Mouse (Mus musculus): ENCODE data around the gene Arl8b. TPM values are rescaled to one million over a fixed set of nuclear protein-coding genes. Genes with fewer than 3 reads are reported as not detected.

The Arl8b gene
- polyA plus RNA-seq, 1 experiment from 2014 or later = 65.8 TPM

DNA sequence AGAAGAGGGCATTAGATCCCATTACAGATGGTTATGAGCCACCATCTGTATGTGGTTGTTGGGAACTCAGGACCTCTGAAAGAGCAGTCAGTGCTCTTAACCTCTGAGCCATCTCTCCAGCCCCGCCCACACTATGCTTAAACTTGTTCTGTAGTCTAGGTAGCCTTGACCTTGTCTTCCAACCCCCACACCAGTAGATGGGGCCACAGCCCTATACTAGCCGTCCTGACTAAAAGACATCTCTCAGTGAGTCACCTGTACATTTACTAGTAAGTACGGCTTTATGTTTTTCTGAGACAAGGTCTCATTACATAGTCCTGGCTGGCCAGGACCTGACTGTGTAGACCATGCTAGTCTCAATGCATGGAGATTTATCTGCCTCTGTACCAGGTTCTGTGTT is 12.0 kb upstream of the Arl8b start:
- Histone ChIP-seq H3K36me3 (no peaks in the 10 kb centered on the region), H3K4me3 (no peak overlapping the region), H3K27ac (no peak overlapping the region), H3K4me1 (no peaks in the 10 kb centered on the region), H3K9me3 (no peaks in the 10 kb centered on the region), H3K27me3 (ENCODE audit: insufficient read depth, poor library complexity, severe bottlenecking) (no peaks in the 10 kb centered on the region)
- no peak for DNase-seq (ENCODE audit: low spot score)
- 79% methylated on average over 3 of the region's 3 CpGs for WGBS

DNA sequence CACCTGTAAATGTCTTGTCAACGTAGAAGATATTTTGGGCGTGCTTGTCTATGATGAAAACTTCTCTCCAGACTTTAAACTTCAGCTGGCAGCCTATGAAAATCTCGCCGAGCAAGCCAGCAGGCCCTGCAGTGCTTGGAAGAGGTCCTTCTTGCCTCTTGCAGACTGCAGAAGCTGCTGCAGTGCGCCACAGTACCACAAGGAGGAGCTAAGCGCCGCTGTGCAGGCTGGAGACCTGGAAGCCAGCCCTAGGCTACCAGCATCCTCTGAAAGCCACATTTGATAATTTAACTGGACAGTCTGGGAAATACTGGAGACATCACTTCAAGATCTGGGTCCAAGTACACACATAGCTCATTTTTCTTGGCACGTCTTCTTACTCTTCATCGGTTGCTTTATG is 10.0 kb upstream of the Arl8b start:
- H3K4me3 ChIP-seq = no peak overlapping the region
- no peak overlapping the region for H3K27ac ChIP-seq
- H3K36me3 ChIP-seq = no peaks in the 10 kb centered on the region
- 16% methylated on average over 9 of the region's 9 CpGs for WGBS
- no peaks in the 10 kb centered on the region for H3K9me3 ChIP-seq
- DNase-seq (ENCODE audit: low spot score) = peak; percentile 79
- H3K4me1 ChIP-seq = no peaks in the 10 kb centered on the region
- H3K27me3 ChIP-seq (ENCODE audit: insufficient read depth, poor library complexity, severe bottlenecking) = no peaks in the 10 kb centered on the region

DNA sequence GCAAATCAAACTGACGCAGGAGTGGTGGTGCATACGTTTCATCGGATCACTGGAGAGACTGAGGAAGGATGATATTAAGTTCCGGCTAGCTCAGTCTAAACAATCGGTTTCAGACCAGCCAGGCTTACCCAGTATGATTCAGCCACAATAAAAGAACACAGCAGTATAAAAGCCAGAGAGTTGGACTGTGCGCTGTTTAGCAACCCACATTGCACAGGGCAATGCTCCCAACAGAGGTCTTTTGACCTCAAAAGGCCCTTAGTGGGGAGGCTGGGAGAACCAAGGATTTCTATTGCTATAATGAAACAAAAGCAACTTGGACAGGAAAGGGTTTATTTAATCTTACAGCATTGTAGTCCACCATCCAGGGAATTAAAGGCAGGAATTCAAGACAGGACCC is 9.4 kb upstream of the Arl8b start:
- 86% methylated on average over 6 of the region's 6 CpGs for WGBS
- no peaks in the 10 kb centered on the region for H3K36me3 ChIP-seq

DNA sequence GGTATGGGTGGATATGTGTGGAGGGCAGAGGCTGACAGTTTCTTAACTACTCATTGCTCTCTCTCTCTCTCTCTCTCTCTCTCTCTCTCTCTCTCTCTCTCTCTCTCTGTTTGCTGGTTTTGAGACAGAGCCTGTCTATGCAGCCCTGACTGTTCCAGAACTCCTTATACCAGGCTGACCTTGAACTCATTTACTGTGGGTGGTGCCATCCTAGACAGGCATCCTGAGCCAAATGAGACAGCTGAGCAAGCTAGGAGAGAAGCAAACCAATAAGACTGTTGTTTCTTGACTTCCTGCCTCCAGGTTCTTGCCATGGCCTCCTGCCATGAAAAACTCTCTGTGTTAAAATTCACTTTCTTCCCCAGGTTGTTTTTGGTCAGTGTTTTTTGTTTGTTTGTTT is 6.6 kb upstream of the Arl8b start:
- DNase-seq (ENCODE audit: low spot score) = no peak
- Histone ChIP-seq H3K27me3 (ENCODE audit: insufficient read depth, poor library complexity, severe bottlenecking) (no peaks in the 10 kb centered on the region), H3K27ac (no peak overlapping the region), H3K4me1 (no peaks in the 10 kb centered on the region), H3K36me3 (no peaks in the 10 kb centered on the region), H3K4me3 (no peak overlapping the region), H3K9me3 (no peaks in the 10 kb centered on the region)

More for the DNA sequence above, 9.4 kb upstream of the Arl8b start:
- no peaks in the 10 kb centered on the region for H3K27me3 ChIP-seq (ENCODE audit: insufficient read depth, poor library complexity, severe bottlenecking)
- H3K4me1 ChIP-seq = no peaks in the 10 kb centered on the region
- H3K4me3 ChIP-seq = no peak overlapping the region
- no peak overlapping the region for H3K27ac ChIP-seq
- no peak for DNase-seq (ENCODE audit: low spot score)
- no peaks in the 10 kb centered on the region for H3K9me3 ChIP-seq

DNA sequence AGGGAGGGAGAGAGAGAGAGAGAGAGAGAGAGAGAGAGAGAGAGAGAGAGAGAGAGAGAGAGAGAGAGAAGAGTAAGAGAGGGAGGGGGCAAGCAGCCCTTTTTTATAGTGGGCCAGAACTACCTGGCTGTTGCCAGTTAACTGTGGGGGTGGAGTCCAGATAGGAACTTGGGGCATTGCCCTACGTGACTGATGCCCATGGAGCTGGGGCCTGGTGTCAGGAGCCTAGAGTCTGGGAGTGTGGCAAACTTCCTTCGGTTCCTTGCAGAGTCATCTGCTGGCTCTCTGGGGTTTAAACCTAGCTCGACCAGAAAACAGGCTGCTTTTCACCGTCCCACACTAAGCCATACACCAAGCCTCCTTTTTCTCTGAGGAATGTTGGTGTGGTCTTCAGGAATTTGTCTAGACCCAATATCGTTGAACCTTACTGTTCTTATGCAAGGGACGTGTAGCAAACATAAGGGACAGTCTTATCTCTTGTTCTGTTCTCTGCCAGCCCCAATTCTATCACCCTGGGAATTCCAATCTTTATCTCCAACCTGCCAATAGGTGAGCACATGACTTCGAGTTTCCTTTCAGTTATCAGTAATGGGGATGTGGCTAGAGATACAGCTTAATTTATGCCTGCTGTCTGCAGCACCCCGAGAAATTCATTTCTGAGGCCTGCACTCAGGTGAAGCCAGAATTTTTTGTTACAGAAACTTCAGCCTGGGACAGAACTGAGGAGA is 5.2 kb upstream of the Arl8b start:
- no peaks in the 10 kb centered on the region for H3K27me3 ChIP-seq (ENCODE audit: insufficient read depth, poor library complexity, severe bottlenecking)
- WGBS = 43% methylated on average over 8 of the region's 8 CpGs

DNA sequence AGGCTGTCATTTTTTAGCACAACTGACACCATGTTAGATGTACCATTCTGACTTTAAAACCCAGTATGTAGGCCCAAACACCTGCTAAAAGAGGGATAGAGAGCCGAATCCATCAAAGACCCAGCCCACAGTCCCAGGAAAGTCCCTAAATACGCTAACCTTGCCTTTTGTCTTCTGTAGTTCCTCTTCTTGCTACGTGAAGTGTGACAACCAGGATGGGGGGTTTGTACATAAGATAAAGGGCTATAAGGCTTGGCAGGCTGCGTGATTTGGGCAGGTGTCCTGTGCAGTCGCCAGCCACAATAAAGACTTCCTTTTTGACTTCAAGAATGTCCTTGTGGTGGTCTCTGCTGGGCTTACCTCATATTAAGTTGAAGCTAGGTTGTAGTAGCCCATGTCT is 4.5 kb upstream of the Arl8b start:
- WGBS = 79% methylated on average over 5 of the region's 5 CpGs
- no peaks in the 10 kb centered on the region for H3K36me3 ChIP-seq
- H3K4me3 ChIP-seq = no peak overlapping the region
- no peak overlapping the region for H3K27ac ChIP-seq
- no peaks in the 10 kb centered on the region for H3K4me1 ChIP-seq
- no peaks in the 10 kb centered on the region for H3K27me3 ChIP-seq (ENCODE audit: insufficient read depth, poor library complexity, severe bottlenecking)
- no peak for DNase-seq (ENCODE audit: low spot score)
- no peaks in the 10 kb centered on the region for H3K9me3 ChIP-seq

More for the DNA sequence above, 5.2 kb upstream of the Arl8b start:
- no peaks in the 10 kb centered on the region for H3K4me1 ChIP-seq
- no peaks in the 10 kb centered on the region for H3K36me3 ChIP-seq
- no peak overlapping the region for H3K27ac ChIP-seq
- H3K9me3 ChIP-seq = no peaks in the 10 kb centered on the region
- H3K4me3 ChIP-seq = no peak overlapping the region
- no peak for DNase-seq (ENCODE audit: low spot score)

DNA sequence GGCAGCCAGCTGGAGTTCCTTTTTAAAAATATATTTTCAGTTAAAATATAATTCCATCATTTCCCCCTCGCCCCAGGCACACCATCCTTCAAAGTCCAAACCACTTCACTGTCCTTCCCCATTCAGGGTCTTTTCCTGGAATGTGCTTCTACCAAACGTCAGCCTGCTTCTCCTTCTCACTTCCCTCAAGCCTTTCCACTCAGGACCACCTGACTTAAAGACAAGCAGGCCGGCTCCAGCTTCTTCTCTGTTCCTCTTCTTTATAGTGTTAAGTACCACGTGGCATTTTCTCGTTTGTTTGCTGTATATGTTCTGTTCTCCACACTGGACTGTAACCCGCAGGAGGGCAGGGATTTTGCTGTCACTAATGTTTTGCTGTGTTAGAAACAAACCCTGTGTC is 1.0 kb upstream of the Arl8b start:
- Histone ChIP-seq H3K4me3 (no peak overlapping the region), H3K9me3 (no peaks in the 10 kb centered on the region), H3K27ac (no peak overlapping the region), H3K27me3 (ENCODE audit: insufficient read depth, poor library complexity, severe bottlenecking) (no peaks in the 10 kb centered on the region), H3K36me3 (no peaks in the 10 kb centered on the region), H3K4me1 (peaks cover 17% of the 10 kb centered on the region)
- no peak for DNase-seq (ENCODE audit: low spot score)
- 61% methylated on average over 6 of the region's 6 CpGs for WGBS

DNA sequence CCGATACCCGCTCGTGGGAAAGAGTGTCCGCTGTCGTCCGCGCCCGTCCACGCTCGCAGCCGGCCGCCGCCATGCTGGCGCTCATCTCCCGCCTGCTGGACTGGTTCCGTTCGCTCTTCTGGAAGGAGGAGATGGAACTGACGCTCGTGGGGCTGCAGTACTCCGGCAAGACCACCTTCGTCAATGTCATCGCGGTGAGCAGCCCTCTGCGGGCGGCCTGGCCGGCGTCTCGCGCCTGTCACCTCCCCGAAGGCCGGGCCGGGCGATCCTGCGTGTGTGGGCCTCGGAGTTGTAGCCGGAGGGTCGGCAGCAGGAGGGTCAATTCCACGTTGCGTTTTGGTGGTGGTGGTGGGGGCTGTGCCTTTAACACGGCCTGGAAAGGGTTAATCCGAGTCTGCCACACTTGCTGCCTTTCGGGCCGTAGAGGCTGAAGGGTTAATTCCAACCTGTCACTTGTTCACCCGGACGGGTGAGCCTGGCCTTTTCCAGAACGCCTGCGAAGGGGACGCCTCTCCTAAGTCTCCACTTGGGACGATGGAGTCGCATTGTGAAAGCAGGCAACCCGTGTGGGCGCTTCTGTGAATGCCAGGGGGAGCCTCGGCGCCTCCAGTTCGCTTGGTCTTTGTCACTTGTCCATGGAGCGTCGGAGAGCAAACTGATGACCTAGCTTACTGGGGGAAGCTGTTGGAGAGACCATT is 434 bp downstream of the Arl8b start:
- Histone ChIP-seq H3K27me3 (ENCODE audit: insufficient read depth, poor library complexity, severe bottlenecking) (no peaks in the 10 kb centered on the region), H3K4me1 (peaks cover 17% of the 10 kb centered on the region), H3K4me3 (peak overlapping the region; percentile 99), H3K9me3 (no peaks in the 10 kb centered on the region), H3K27ac (peak overlapping the region; percentile 94), H3K36me3 (no peaks in the 10 kb centered on the region)
- WGBS = under 1% methylated on average over 57 of the region's 57 CpGs
- peak; percentile 84 for DNase-seq (ENCODE audit: low spot score)

DNA sequence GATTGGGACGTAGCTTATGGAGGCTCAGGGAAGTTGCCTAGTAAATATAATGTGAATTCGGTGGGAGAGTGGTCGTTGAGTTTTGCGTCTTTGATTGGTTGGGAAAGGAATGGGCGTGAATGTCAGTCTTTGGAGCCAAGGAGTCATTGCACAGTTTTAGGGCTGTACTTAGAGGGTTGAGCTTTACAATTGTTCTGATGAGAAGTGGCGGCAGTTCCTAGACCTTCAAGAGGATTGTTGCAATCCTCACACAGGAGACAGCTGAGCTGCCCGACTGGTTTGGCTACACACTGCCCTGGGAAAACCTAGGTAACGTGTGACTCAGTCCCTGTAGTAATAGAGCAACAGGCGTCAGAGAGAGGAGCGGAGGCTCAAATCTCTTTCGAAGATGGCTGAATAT is 1.2 kb downstream of the Arl8b start:
- no peak for DNase-seq (ENCODE audit: low spot score)
- Histone ChIP-seq H3K27ac (no peak overlapping the region), H3K9me3 (no peaks in the 10 kb centered on the region), H3K36me3 (no peaks in the 10 kb centered on the region), H3K4me1 (peaks cover 17% of the 10 kb centered on the region), H3K4me3 (peak overlapping the region; percentile 99), H3K27me3 (ENCODE audit: insufficient read depth, poor library complexity, severe bottlenecking) (no peaks in the 10 kb centered on the region)
- WGBS = 31% methylated on average over 11 of the region's 11 CpGs

DNA sequence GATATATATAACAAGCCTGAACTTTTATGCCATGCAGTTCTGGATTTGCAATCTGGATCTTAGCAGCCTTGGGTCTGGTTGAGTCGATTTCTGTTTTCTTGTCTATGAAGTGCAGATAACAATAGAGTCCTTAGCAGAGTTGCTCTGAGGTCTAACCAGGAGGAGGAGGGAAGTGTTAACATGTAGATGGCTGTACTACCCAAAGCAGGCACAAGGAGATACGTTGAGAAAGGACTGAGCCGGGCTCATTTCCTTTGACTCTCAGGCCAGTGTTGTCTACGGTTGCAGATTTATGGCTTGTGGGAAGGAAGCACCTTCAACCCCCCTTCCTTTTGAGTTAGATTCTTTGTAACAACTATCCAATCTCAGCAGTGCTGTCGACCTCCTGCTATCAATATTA is 1.9 kb downstream of the Arl8b start:
- H3K27ac ChIP-seq = no peak overlapping the region
- H3K27me3 ChIP-seq (ENCODE audit: insufficient read depth, poor library complexity, severe bottlenecking) = no peaks in the 10 kb centered on the region
- no peaks in the 10 kb centered on the region for H3K9me3 ChIP-seq
- DNase-seq (ENCODE audit: low spot score) = no peak
- no peaks in the 10 kb centered on the region for H3K36me3 ChIP-seq
- whole genome bisulfite sequencing = 53% methylated on average over 5 of the region's 5 CpGs
- H3K4me3 ChIP-seq = peak overlapping the region; percentile 99
- H3K4me1 ChIP-seq = peaks cover 17% of the 10 kb centered on the region

DNA sequence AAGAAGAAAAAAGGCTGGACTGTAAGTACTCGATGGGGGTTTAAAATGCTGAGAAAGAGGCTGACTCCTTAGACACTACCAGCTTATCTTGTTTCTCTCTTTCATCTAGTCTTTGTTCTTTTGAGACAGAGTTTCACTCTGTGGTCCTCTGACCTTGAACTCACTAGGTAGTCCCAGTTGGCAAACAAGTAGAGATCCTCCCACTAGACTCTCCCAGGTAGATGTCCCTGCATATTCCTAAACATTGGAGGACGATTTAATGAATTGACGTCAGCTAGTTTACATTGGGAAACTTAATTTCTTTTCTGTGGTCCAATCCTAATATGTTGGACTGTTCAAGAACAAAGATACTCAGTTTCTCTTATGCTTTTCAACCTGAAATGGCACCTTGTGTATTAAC is 2.7 kb downstream of the Arl8b start:
- H3K27ac ChIP-seq = no peak overlapping the region
- H3K27me3 ChIP-seq (ENCODE audit: insufficient read depth, poor library complexity, severe bottlenecking) = no peaks in the 10 kb centered on the region
- no peak for DNase-seq (ENCODE audit: low spot score)
- no peak overlapping the region for H3K4me3 ChIP-seq
- H3K36me3 ChIP-seq = no peaks in the 10 kb centered on the region
- peaks cover 17% of the 10 kb centered on the region for H3K4me1 ChIP-seq
- H3K9me3 ChIP-seq = no peaks in the 10 kb centered on the region
- 81% methylated on average over 3 of the region's 3 CpGs for WGBS

DNA sequence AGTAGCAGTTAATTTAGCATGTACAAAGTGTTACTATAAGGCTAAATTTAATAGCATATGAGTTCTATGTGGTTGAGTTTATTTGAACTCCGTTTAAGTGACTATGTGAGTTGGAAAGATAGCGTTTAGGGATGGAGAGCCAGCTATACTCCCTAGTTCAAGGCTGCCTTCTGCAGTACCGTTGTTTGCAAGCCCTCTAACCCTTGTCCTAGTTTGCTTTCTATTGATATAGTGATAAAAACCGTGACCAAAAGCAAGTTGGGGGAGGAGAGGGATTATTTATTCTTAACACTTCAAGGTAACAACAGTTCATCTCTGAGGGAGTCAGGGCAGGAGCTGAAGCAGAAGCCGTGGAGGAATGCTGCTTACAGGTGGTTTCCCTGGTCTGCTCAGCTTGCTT is 8.6 kb downstream of the Arl8b start:
- WGBS = 75% methylated on average over 5 of the region's 5 CpGs
- DNase-seq (ENCODE audit: low spot score) = no peak
- no peak overlapping the region for H3K27ac ChIP-seq
- H3K9me3 ChIP-seq = no peaks in the 10 kb centered on the region
- H3K36me3 ChIP-seq = no peaks in the 10 kb centered on the region
- 0 out of 2 replicates have a peak, but pooled peaks cover 4% of the 10 kb centered on the region for H3K4me1 ChIP-seq
- no peaks in the 10 kb centered on the region for H3K27me3 ChIP-seq (ENCODE audit: insufficient read depth, poor library complexity, severe bottlenecking)
- no peak overlapping the region for H3K4me3 ChIP-seq

DNA sequence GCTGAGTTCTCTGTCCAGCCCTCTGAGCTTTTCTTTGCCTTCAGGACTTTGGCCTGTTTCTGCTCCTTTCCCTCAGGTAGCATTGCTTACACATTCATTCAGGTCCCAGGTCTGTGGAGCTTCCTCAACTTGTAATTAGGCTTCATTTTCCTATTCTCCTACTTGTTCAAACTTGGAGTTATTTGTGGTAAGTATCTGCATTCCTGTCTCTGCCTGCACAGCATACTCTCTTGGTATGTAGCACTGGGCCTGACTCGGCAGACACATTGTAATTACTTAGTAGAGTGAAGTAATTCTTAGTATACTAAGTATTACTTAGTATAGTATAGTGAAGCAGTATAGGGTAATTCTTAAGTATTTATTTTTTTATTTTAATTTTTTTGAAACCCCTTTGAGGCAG is 13.0 kb downstream of the Arl8b start:
- 51% methylated on average over 1 of the region's 1 CpGs for WGBS
- no peak overlapping the region for H3K27ac ChIP-seq
- H3K4me1 ChIP-seq = 0 out of 2 replicates have a peak, but pooled peaks cover 6% of the 10 kb centered on the region
- H3K36me3 ChIP-seq = no peaks in the 10 kb centered on the region
- H3K27me3 ChIP-seq (ENCODE audit: insufficient read depth, poor library complexity, severe bottlenecking) = no peaks in the 10 kb centered on the region
- no peak for DNase-seq (ENCODE audit: low spot score)
- H3K9me3 ChIP-seq = no peaks in the 10 kb centered on the region
- H3K4me3 ChIP-seq = no peak overlapping the region

Data from heart, embryonic 10.5 days (tissue).